Mouse (Mus musculus) layer of hippocampus, postnatal 14 days (tissue): ENCODE data around the gene Armc5. TPM values are rescaled to one million over a fixed set of nuclear protein-coding genes. Genes with fewer than 3 reads are reported as not detected.

Experiments
- DNase-seq, 2 experiments: peaks; one replicate each; pipeline ENCODE4 v3.0.0; 2021 to 2022; ENCODE audit warnings: low spot score in 2 of 2, mixed read lengths in 1 of 2
- microRNA-seq, 2 experiments: library from miRNA; unstranded; fragments of <30 nt; microRNA quantifications; one replicate each; pipeline ENCODE4 v1.2.0; 2021
- total RNA-seq, 2 experiments: library from RNA; stranded (reverse); gene quantifications; 2 replicates each; pipeline ENCODE4 v1.2.3; 2021

Armc5 gene
- total RNA-seq, 2 experiments from 2014 or later: 10.5 to 13.7 TPM

- no peak for DNase-seq
Observed at GRCm38 (mm10) chr7:128285060-128285459, 47.9 kb downstream of the Armc5 start.

- DNase-seq: no peak
Observed at GRCm38 (mm10) chr7:128288923-128289544, 51.9 kb downstream of the Armc5 start.

Small RNAs within 50 kb of the gene (microRNA-seq; reads per million reads assigned to microRNA genes)
- 0.90 to 1.7 reads per million in 2 experiments for gene Mir3103

Other genes starting within 250 kb of the Armc5 start
- gene Pycard, start 243.5 kb upstream of the Armc5 start, total RNA-seq: 1 to 10 TPM; 1.5 to 4.3 TPM
- under 1 TPM; 0.25 to 0.36 TPM for gene Trim72, start 233.4 kb upstream of the Armc5 start, total RNA-seq
- 10 to 100 TPM; 11.1 to 13.1 TPM for gene Itgam, start 174.7 kb upstream of the Armc5 start, total RNA-seq
- under 1 TPM in 1 of 2 experiments, not detected in 1; 0.12 TPM for gene Gm49368, start 174.7 kb upstream of the Armc5 start, total RNA-seq
- under 1 TPM; 0.26 to 0.39 TPM for gene Itgax, start 107.8 kb upstream of the Armc5 start, total RNA-seq
- gene Itgad, start 83.0 kb upstream of the Armc5 start, total RNA-seq: 1 to 10 TPM; 1.1 to 1.4 TPM
- gene Cox6a2, start 31.0 kb upstream of the Armc5 start, total RNA-seq: 1 to 10 TPM; 3.5 to 8.1 TPM
- gene 9130023H24Rik, start 689 bp downstream of the Armc5 start, total RNA-seq: 1 to 10 TPM; 3.6 to 4.1 TPM
- gene Tgfb1i1, start 9.5 kb downstream of the Armc5 start, total RNA-seq: 10 to 100 TPM; 22.6 to 24.1 TPM
- gene Slc5a2, start 28.3 kb downstream of the Armc5 start, total RNA-seq: not detected
- gene BC017158, start 60.8 kb downstream of the Armc5 start, total RNA-seq: 10 to 100 TPM; 23.6 to 24.6 TPM
- 10 to 100 TPM; 46.5 to 55.4 TPM for gene Rgs10, start 181.4 kb downstream of the Armc5 start, total RNA-seq
- gene Tial1, start 224.4 kb downstream of the Armc5 start, total RNA-seq: 100 to 1,000 TPM; 105 to 113 TPM